Mouse (Mus musculus) brain, adult 2 months (tissue): ENCODE measurements at regions not wholly inside any gene's neighbourhood (a gene's known extent, or its start where the extent isn't known, plus 50 kb on each side); places are given as distances from the start of the nearest gene placed in this dataset.
"Not testable (repeated sequence)": the region's sequence is repeated elsewhere in the genome, so short reads cannot be mapped to it uniquely, and the experiment has no call there.

Experiments used
- DNase-seq: peaks from one replicate; pipeline ENCODE4 v3.0.0; 2011; ENCODE audit warnings: low read depth, low spot score

- DNase-seq = peak; percentile 87
Measured at GRCm38 (mm10) chr17:69563165-69563564, 124.0 kb downstream of the Akain1 start.

- DNase-seq = not testable (repeated sequence)
Measured at GRCm38 (mm10) chr17:69571070-69571669, 132.0 kb downstream of the Akain1 start.

- DNase-seq = peak; percentile 23
Measured at GRCm38 (mm10) chr17:69590553-69590952, 151.4 kb downstream of the Akain1 start.

GRCm38 (mm10) chr17:69597773-69598295 lies 158.7 kb downstream of the Akain1 start:
- DNase-seq = no peak

- DNase-seq = peak; percentile 65
Measured at GRCm38 (mm10) chr17:69598461-69598860, 159.3 kb downstream of the Akain1 start.

- peak; percentile 29 for DNase-seq
Measured at GRCm38 (mm10) chr17:69603596-69603995, 164.5 kb downstream of the Akain1 start.

GRCm38 (mm10) chr17:69604698-69605097 lies 165.6 kb downstream of the Akain1 start:
- peak; percentile 62 for DNase-seq

GRCm38 (mm10) chr17:69605458-69605857 lies 166.3 kb downstream of the Akain1 start:
- DNase-seq = no peak

GRCm38 (mm10) chr17:69631411-69631810 lies 192.3 kb downstream of the Akain1 start:
- DNase-seq = peak; percentile 5

- not testable (repeated sequence) for DNase-seq
Measured at GRCm38 (mm10) chr17:69650496-69650895, 211.4 kb downstream of the Akain1 start.

GRCm38 (mm10) chr17:69654586-69654985 lies 215.5 kb downstream of the Akain1 start:
- DNase-seq = peak; percentile 21

GRCm38 (mm10) chr17:69672530-69672929 lies 233.4 kb downstream of the Akain1 start:
- peak; percentile 97 for DNase-seq

- DNase-seq = peak; percentile 79
Measured at GRCm38 (mm10) chr17:69683091-69683490, 244.0 kb downstream of the Akain1 start.

GRCm38 (mm10) chr17:69685625-69686257 lies 246.6 kb downstream of the Akain1 start:
- no peak for DNase-seq

- no peak for DNase-seq
Measured at GRCm38 (mm10) chr17:69686383-69686782, 247.3 kb downstream of the Akain1 start.

GRCm38 (mm10) chr17:69695341-69695740 lies 256.2 kb downstream of the Akain1 start:
- peak; percentile 87 for DNase-seq

GRCm38 (mm10) chr17:69727325-69727724 lies 241.5 kb upstream of the Dlgap1 start:
- DNase-seq = no peak

- DNase-seq = peak; percentile 59
Measured at GRCm38 (mm10) chr17:69732981-69733380, 235.9 kb upstream of the Dlgap1 start.

GRCm38 (mm10) chr17:69736379-69737096 lies 232.3 kb upstream of the Dlgap1 start:
- DNase-seq = peak; percentile 44

GRCm38 (mm10) chr17:69769002-69769421 lies 199.9 kb upstream of the Dlgap1 start:
- DNase-seq = peak; percentile 90

GRCm38 (mm10) chr17:69770046-69770445 lies 198.8 kb upstream of the Dlgap1 start:
- DNase-seq = peak; percentile 92

GRCm38 (mm10) chr17:69781201-69781600 lies 187.7 kb upstream of the Dlgap1 start:
- no peak for DNase-seq
